Mouse (Mus musculus): ENCODE data around the gene Nr3c2. TPM values are rescaled to one million over a fixed set of nuclear protein-coding genes. Genes with fewer than 3 reads are reported as not detected.

Nr3c2 gene
- polyA plus RNA-seq (2016; fragmentation: Nextera tagmentation; extraction: Ambion mirVana): 1.2 and 1.5 TPM in 2 replicates

GRCm38 (mm10) chr8:76899411-76900154 is at the start of gene Nr3c2:
TSS of gene Nr3c2 (plus strand) at chr8:76899442.
- H3K9me3 ChIP-seq: no peaks in the 10 kb centered on the region
- WGBS: 0% methylated on average over 32 of the region's 47 CpGs
- H3K27ac ChIP-seq: no peak within 1 kb of the TSS
- peaks cover 52% of the 10 kb centered on the region for H3K27me3 ChIP-seq
- H3K4me3 ChIP-seq: peak within 1 kb of the TSS; percentile 68
- no peak for ATAC-seq (ENCODE audit: insufficient number of reproducible peaks, insufficient read depth, low FRiP score, low TSS enrichment)
- H3K36me3 ChIP-seq: no peaks in the 10 kb centered on the region
- H3K4me2 ChIP-seq (replicated peaks): peak within 1 kb of the TSS; percentile 99
- H3K9ac ChIP-seq: peak within 1 kb of the TSS; percentile 47
- peaks cover 20% of the 10 kb centered on the region; the same call in 1 of the 2 replicates for H3K4me1 ChIP-seq

GRCm38 (mm10) chr8:76858534-76858933 is 40.7 kb upstream of the Nr3c2 start:
- no peaks in the 10 kb centered on the region for H3K27me3 ChIP-seq
- H3K4me2 ChIP-seq (replicated peaks): no peak overlapping the region
- ATAC-seq (ENCODE audit: insufficient number of reproducible peaks, insufficient read depth, low FRiP score, low TSS enrichment): no peak
- WGBS: 81% methylated on average over 2 of the region's 2 CpGs
- H3K9ac ChIP-seq: no peak overlapping the region
- H3K4me1 ChIP-seq: no peaks in the 10 kb centered on the region
- no peak overlapping the region for H3K27ac ChIP-seq
- H3K4me3 ChIP-seq: no peak overlapping the region
- no peaks in the 10 kb centered on the region for H3K9me3 ChIP-seq
- no peaks in the 10 kb centered on the region for H3K36me3 ChIP-seq

- Histone ChIP-seq H3K9ac (no peak overlapping the region), H3K9me3 (no peaks in the 10 kb centered on the region), H3K4me2 (replicated peaks) (no peak overlapping the region), H3K4me1 (no peaks in the 10 kb centered on the region), H3K27me3 (no peaks in the 10 kb centered on the region), H3K4me3 (no peak overlapping the region), H3K27ac (no peak overlapping the region), H3K36me3 (no peaks in the 10 kb centered on the region)
- no peak for ATAC-seq (ENCODE audit: insufficient number of reproducible peaks, insufficient read depth, low FRiP score, low TSS enrichment)
Measured at GRCm38 (mm10) chr8:76859709-76860108, 39.5 kb upstream of the Nr3c2 start.

GRCm38 (mm10) chr8:76863066-76863465 is 36.2 kb upstream of the Nr3c2 start:
- ATAC-seq (ENCODE audit: insufficient number of reproducible peaks, insufficient read depth, low FRiP score, low TSS enrichment): no peak
- Histone ChIP-seq H3K4me1 (no peaks in the 10 kb centered on the region), H3K27ac (no peak overlapping the region), H3K9ac (no peak overlapping the region), H3K36me3 (no peaks in the 10 kb centered on the region), H3K4me2 (replicated peaks) (no peak overlapping the region), H3K4me3 (no peak overlapping the region), H3K9me3 (no peaks in the 10 kb centered on the region), H3K27me3 (no peaks in the 10 kb centered on the region)
- 81% methylated on average over 1 of the region's 1 CpGs for WGBS

GRCm38 (mm10) chr8:76876809-76877208 is 22.4 kb upstream of the Nr3c2 start:
- H3K27me3 ChIP-seq: no peaks in the 10 kb centered on the region
- no peak overlapping the region for H3K9ac ChIP-seq
- no peak overlapping the region for H3K4me3 ChIP-seq
- 91% methylated on average over 2 of the region's 2 CpGs for WGBS
- H3K4me2 ChIP-seq (replicated peaks): no peak overlapping the region
- no peaks in the 10 kb centered on the region for H3K9me3 ChIP-seq
- ATAC-seq (ENCODE audit: insufficient number of reproducible peaks, insufficient read depth, low FRiP score, low TSS enrichment): no peak
- H3K36me3 ChIP-seq: no peaks in the 10 kb centered on the region
- H3K27ac ChIP-seq: no peak overlapping the region
- no peaks in the 10 kb centered on the region for H3K4me1 ChIP-seq

GRCm38 (mm10) chr8:76897050-76897449 is 2.2 kb upstream of the Nr3c2 start:
- Histone ChIP-seq H3K27me3 (peaks cover 32% of the 10 kb centered on the region), H3K4me2 (replicated peaks) (no peak overlapping the region), H3K9me3 (no peaks in the 10 kb centered on the region), H3K4me3 (no peak overlapping the region), H3K27ac (no peak overlapping the region), H3K36me3 (no peaks in the 10 kb centered on the region), H3K4me1 (peaks cover 20% of the 10 kb centered on the region; the same call in 1 of the 2 replicates), H3K9ac (no peak overlapping the region)
- ATAC-seq (ENCODE audit: insufficient number of reproducible peaks, insufficient read depth, low FRiP score, low TSS enrichment): no peak
- 0% methylated on average over 2 of the region's 2 CpGs for WGBS

GRCm38 (mm10) chr8:76898721-76899410 is 376 bp upstream of the Nr3c2 start:
- Histone ChIP-seq H3K4me2 (replicated peaks) (peak overlapping the region; percentile 99), H3K36me3 (no peaks in the 10 kb centered on the region), H3K27me3 (peaks cover 49% of the 10 kb centered on the region), H3K9ac (peak overlapping the region; percentile 47), H3K4me1 (peaks cover 20% of the 10 kb centered on the region; the same call in 1 of the 2 replicates), H3K27ac (no peak overlapping the region), H3K9me3 (no peaks in the 10 kb centered on the region), H3K4me3 (peak overlapping the region; percentile 68)
- WGBS: 1% methylated on average over 59 of the region's 60 CpGs
- no peak for ATAC-seq (ENCODE audit: insufficient number of reproducible peaks, insufficient read depth, low FRiP score, low TSS enrichment)

- H3K9ac ChIP-seq: peak overlapping the region; percentile 47
- H3K27me3 ChIP-seq: peaks cover 55% of the 10 kb centered on the region
- H3K9me3 ChIP-seq: no peaks in the 10 kb centered on the region
- H3K4me3 ChIP-seq: peak overlapping the region; percentile 68
- H3K4me1 ChIP-seq: peaks cover 20% of the 10 kb centered on the region; the same call in 1 of the 2 replicates
- H3K4me2 ChIP-seq (replicated peaks): peak overlapping the region; percentile 99
- no peak for ATAC-seq (ENCODE audit: insufficient number of reproducible peaks, insufficient read depth, low FRiP score, low TSS enrichment)
- no peak overlapping the region for H3K27ac ChIP-seq
- H3K36me3 ChIP-seq: no peaks in the 10 kb centered on the region
- WGBS: under 1% methylated on average over 58 of the region's 58 CpGs
Measured at GRCm38 (mm10) chr8:76900155-76901141, 1.2 kb downstream of the Nr3c2 start.

- no peaks in the 10 kb centered on the region for H3K36me3 ChIP-seq
- H3K9ac ChIP-seq: peak overlapping the region; percentile 46
- peaks cover 55% of the 10 kb centered on the region for H3K27me3 ChIP-seq
- H3K4me1 ChIP-seq: peaks cover 20% of the 10 kb centered on the region; the same call in 1 of the 2 replicates
- peak; percentile 97 for ATAC-seq (ENCODE audit: insufficient number of reproducible peaks, insufficient read depth, low FRiP score, low TSS enrichment)
- peak overlapping the region; percentile 99 for H3K4me2 ChIP-seq (replicated peaks)
- H3K27ac ChIP-seq: no peak overlapping the region
- WGBS: under 1% methylated on average over 41 of the region's 41 CpGs
- H3K4me3 ChIP-seq: peak overlapping the region; percentile 68
- no peaks in the 10 kb centered on the region for H3K9me3 ChIP-seq
Measured at GRCm38 (mm10) chr8:76901430-76902204, 2.4 kb downstream of the Nr3c2 start.

- peak overlapping the region; percentile 41 for H3K9ac ChIP-seq
- no peak; the same call in 1 of the 2 replicates for ATAC-seq (ENCODE audit: insufficient number of reproducible peaks, insufficient read depth, low FRiP score, low TSS enrichment)
- H3K4me2 ChIP-seq (replicated peaks): peak overlapping the region; percentile 99
- under 1% methylated on average over 34 of the region's 35 CpGs for WGBS
- H3K27ac ChIP-seq: no peak overlapping the region
- no peaks in the 10 kb centered on the region for H3K36me3 ChIP-seq
- no peaks in the 10 kb centered on the region for H3K9me3 ChIP-seq
- peak overlapping the region; percentile 68 for H3K4me3 ChIP-seq
- peaks cover 53% of the 10 kb centered on the region for H3K27me3 ChIP-seq
- peaks cover 20% of the 10 kb centered on the region; the same call in 1 of the 2 replicates for H3K4me1 ChIP-seq
Measured at GRCm38 (mm10) chr8:76902205-76903078, 3.2 kb downstream of the Nr3c2 start.
